Mouse (Mus musculus) embryonic facial prominence, embryonic 13.5 days (tissue): ENCODE measurements around the gene Naa20. TPM values are rescaled to one million over a fixed set of nuclear protein-coding genes. Genes with fewer than 3 reads are reported as not detected.

Experiments used
- ATAC-seq: fragments of 200-750 bp; cut with Nextera tagmentation; 2 replicates; pipeline ENCODE4 v1.8.0; 2017; ENCODE audit warnings: low read depth; ENCODE audit not compliant: insufficient number of reproducible peaks, insufficient read depth, low FRiP score, low TSS enrichment
- H3K27ac ChIP-seq: fragments of 300-500 bp; sonication (generic); 2 replicates; pipeline ENCODE4 v1.5.1; 2015; ENCODE audit warnings: moderate library complexity, mild to moderate bottlenecking, inconsistent platforms
- H3K27me3 ChIP-seq: fragments of 300-500 bp; sonication (generic); 2 replicates; pipeline ENCODE4 v1.6.1; 2015; ENCODE audit warnings: mild to moderate bottlenecking, inconsistent platforms
- H3K36me3 ChIP-seq: fragments of 300-500 bp; sonication (generic); 2 replicates; pipeline ENCODE4 v1.6.1; 2015; ENCODE audit warnings: mild to moderate bottlenecking, inconsistent platforms
- H3K4me1 ChIP-seq: fragments of 300-500 bp; sonication (generic); 2 replicates; pipeline ENCODE4 v1.6.1; 2015; ENCODE audit warnings: inconsistent platforms
- H3K4me2 ChIP-seq: fragments of 300-500 bp; sonication (generic); 2 replicates; pipeline ENCODE4 v1.6.1; 2015; ENCODE audit warnings: moderate library complexity, mild to moderate bottlenecking, inconsistent platforms
- H3K4me3 ChIP-seq: fragments of 300-500 bp; sonication (generic); 2 replicates; pipeline ENCODE4 v1.5.1; 2015; ENCODE audit warnings: mild to moderate bottlenecking, inconsistent platforms
- H3K9ac ChIP-seq: fragments of 300-500 bp; sonication (generic); 2 replicates; pipeline ENCODE4 v1.6.1; 2015; ENCODE audit warnings: mild to moderate bottlenecking, inconsistent platforms
- H3K9me3 ChIP-seq: fragments of 300-500 bp; sonication (generic); 2 replicates; pipeline ENCODE4 v1.6.1; 2016; ENCODE audit warnings: inconsistent platforms
- WGBS: fragments of 180-500 bp; shearing (Covaris S2); methylation state at CpG from one replicate; pipeline ENCODE4 v1.1.7; 2015; ENCODE audit warnings: mixed read lengths; 5-methylcytosine and 5-hydroxymethylcytosine counted together
- polyA plus RNA-seq: library from polyadenylated mRNA; unstranded; fragments of >200 nt; fragmentation: Nextera tagmentation; extraction: Ambion mirVana; gene quantifications from 2 replicates; pipeline ENCODE4 v1.2.1, GENCODE M21; 2015

Gene Naa20
- polyA plus RNA-seq, 1 experiment from 2014 or later, result 168 TPM

- WGBS, result 71% methylated on average over 4 of the region's 4 CpGs
- Histone ChIP-seq H3K27me3 (no peaks in the 10 kb centered on the region), H3K36me3 (peaks cover 47% of the 10 kb centered on the region), H3K4me3 (no peak overlapping the region), H3K27ac (no peak overlapping the region), H3K9me3 (0 out of 2 replicates have a peak, but pooled peaks cover 3% of the 10 kb centered on the region), H3K9ac (no peak overlapping the region), H3K4me2 (no peak overlapping the region), H3K4me1 (no peaks in the 10 kb centered on the region)
- ATAC-seq, result no peak
Measured at GRCm38 (mm10) chr2:145871308-145871707, 30.6 kb upstream of the Naa20 start.

- Histone ChIP-seq H3K36me3 (peaks cover 47% of the 10 kb centered on the region), H3K27ac (no peak overlapping the region), H3K9ac (no peak overlapping the region), H3K4me3 (no peak overlapping the region), H3K4me2 (no peak overlapping the region), H3K9me3 (no peaks in the 10 kb centered on the region), H3K27me3 (no peaks in the 10 kb centered on the region), H3K4me1 (no peaks in the 10 kb centered on the region)
- WGBS, result 94% methylated on average over 1 of the region's 1 CpGs
- ATAC-seq, result no peak
Measured at GRCm38 (mm10) chr2:145872099-145872498, 29.8 kb upstream of the Naa20 start.

- Histone ChIP-seq H3K4me2 (no peak overlapping the region), H3K9me3 (no peaks in the 10 kb centered on the region), H3K4me3 (no peak overlapping the region), H3K27me3 (no peaks in the 10 kb centered on the region), H3K36me3 (peaks cover 47% of the 10 kb centered on the region), H3K27ac (no peak overlapping the region), H3K9ac (no peak overlapping the region), H3K4me1 (no peaks in the 10 kb centered on the region)
- no peak for ATAC-seq
- WGBS, result 71% methylated on average over 1 of the region's 1 CpGs
Measured at GRCm38 (mm10) chr2:145873953-145874352, 27.9 kb upstream of the Naa20 start.

- 75% methylated on average over 3 of the region's 3 CpGs for WGBS
- Histone ChIP-seq H3K4me3 (no peak overlapping the region), H3K36me3 (peaks cover 43% of the 10 kb centered on the region), H3K9me3 (no peaks in the 10 kb centered on the region), H3K27me3 (no peaks in the 10 kb centered on the region), H3K27ac (no peak overlapping the region), H3K4me1 (no peaks in the 10 kb centered on the region; the same call in 1 of the 2 replicates), H3K4me2 (no peak overlapping the region), H3K9ac (no peak overlapping the region)
- no peak for ATAC-seq
Measured at GRCm38 (mm10) chr2:145874879-145875482, 26.9 kb upstream of the Naa20 start.

- Histone ChIP-seq H3K36me3 (peaks cover 44% of the 10 kb centered on the region), H3K4me2 (no peak overlapping the region), H3K4me1 (peaks cover 22% of the 10 kb centered on the region), H3K9me3 (no peaks in the 10 kb centered on the region), H3K9ac (no peak overlapping the region), H3K4me3 (no peak overlapping the region), H3K27me3 (no peaks in the 10 kb centered on the region), H3K27ac (no peak overlapping the region)
- 75% methylated on average over 3 of the region's 3 CpGs for WGBS
- no peak for ATAC-seq
Measured at GRCm38 (mm10) chr2:145877191-145877590, 24.7 kb upstream of the Naa20 start.

GRCm38 (mm10) chr2:145880887-145881747 is 20.8 kb upstream of the Naa20 start:
- ATAC-seq, result peak; percentile 69
- Histone ChIP-seq H3K4me3 (peak overlapping the region; percentile 16), H3K27me3 (no peaks in the 10 kb centered on the region), H3K4me2 (peak overlapping the region; percentile 48), H3K27ac (peak overlapping the region; percentile 97), H3K4me1 (peaks cover 59% of the 10 kb centered on the region), H3K36me3 (peaks cover 68% of the 10 kb centered on the region), H3K9ac (0 out of 2 replicates have a peak overlapping the region, but pooled peaks have one; percentile 44), H3K9me3 (no peaks in the 10 kb centered on the region)
- 20% methylated on average over 11 of the region's 11 CpGs for WGBS

GRCm38 (mm10) chr2:145881932-145882331 is 20.0 kb upstream of the Naa20 start:
- WGBS, result 65% methylated on average over 5 of the region's 5 CpGs
- Histone ChIP-seq H3K4me2 (peak overlapping the region; percentile 48), H3K36me3 (peaks cover 61% of the 10 kb centered on the region), H3K4me3 (no peak overlapping the region), H3K4me1 (peaks cover 64% of the 10 kb centered on the region), H3K27me3 (no peaks in the 10 kb centered on the region), H3K27ac (peak overlapping the region; percentile 97), H3K9ac (no peak overlapping the region), H3K9me3 (no peaks in the 10 kb centered on the region)
- ATAC-seq, result no peak

GRCm38 (mm10) chr2:145882398-145882797 is 19.5 kb upstream of the Naa20 start:
- H3K4me1 ChIP-seq, result peaks cover 69% of the 10 kb centered on the region
- no peak overlapping the region for H3K4me2 ChIP-seq

GRCm38 (mm10) chr2:145884036-145884912 is 17.6 kb upstream of the Naa20 start:
- H3K27me3 ChIP-seq, result no peaks in the 10 kb centered on the region
- H3K27ac ChIP-seq, result peak overlapping the region; percentile 87
- peak overlapping the region; percentile 30 for H3K4me2 ChIP-seq
- WGBS, result 19% methylated on average over 17 of the region's 17 CpGs
- peaks cover 88% of the 10 kb centered on the region for H3K4me1 ChIP-seq
- peaks cover 46% of the 10 kb centered on the region for H3K36me3 ChIP-seq
- H3K4me3 ChIP-seq, result no peak overlapping the region
- no peaks in the 10 kb centered on the region for H3K9me3 ChIP-seq
- ATAC-seq, result no peak
- no peak overlapping the region for H3K9ac ChIP-seq

More at GRCm38 (mm10) chr2:145882398-145882797, 19.5 kb upstream of the Naa20 start:
- Histone ChIP-seq H3K27ac (peak overlapping the region; percentile 97), H3K27me3 (no peaks in the 10 kb centered on the region), H3K4me3 (no peak overlapping the region), H3K36me3 (peaks cover 61% of the 10 kb centered on the region), H3K9me3 (no peaks in the 10 kb centered on the region), H3K9ac (no peak overlapping the region)
- ATAC-seq, result no peak
- WGBS, result 26% methylated on average over 2 of the region's 2 CpGs

- no peaks in the 10 kb centered on the region for H3K27me3 ChIP-seq
- peaks cover 42% of the 10 kb centered on the region for H3K36me3 ChIP-seq
- ATAC-seq, result no peak
- no peaks in the 10 kb centered on the region for H3K9me3 ChIP-seq
- peak overlapping the region; percentile 87 for H3K27ac ChIP-seq
- no peak overlapping the region for H3K9ac ChIP-seq
- 0 out of 2 replicates have a peak overlapping the region, but pooled peaks have one; percentile 30 for H3K4me2 ChIP-seq
- 50% methylated on average over 14 of the region's 14 CpGs for WGBS
- no peak overlapping the region for H3K4me3 ChIP-seq
- peaks cover 90% of the 10 kb centered on the region for H3K4me1 ChIP-seq
Measured at GRCm38 (mm10) chr2:145884913-145885785, 16.8 kb upstream of the Naa20 start.
